Mouse (Mus musculus): ENCODE results near the gene Tax1bp3. TPM values are rescaled to one million over a fixed set of nuclear protein-coding genes. Genes with fewer than 3 reads are reported as not detected.

The Tax1bp3 gene
- polyA plus RNA-seq, 1 experiment from 2014 or later = 244 TPM

GRCm38 (mm10) chr11:73205194-73205593 is 28.3 kb downstream of the Tax1bp3 start:
- H3K9me3 ChIP-seq = no peaks in the 10 kb centered on the region
- H3K27me3 ChIP-seq = no peaks in the 10 kb centered on the region
- no peaks in the 10 kb centered on the region for H3K36me3 ChIP-seq
- no peaks in the 10 kb centered on the region for H3K4me1 ChIP-seq
- H3K4me3 ChIP-seq = no peak overlapping the region
- no peak for ATAC-seq (ENCODE audit: low FRiP score, low read depth)
- 67% methylated on average over 7 of the region's 7 CpGs for WGBS
- H3K27ac ChIP-seq = no peak overlapping the region
- H3K4me2 ChIP-seq (replicated peaks) = no peak overlapping the region
- no peak overlapping the region for H3K9ac ChIP-seq

- ATAC-seq (ENCODE audit: low FRiP score, low read depth) = no peak
- no peak overlapping the region for H3K4me3 ChIP-seq
- no peak overlapping the region for H3K9ac ChIP-seq
- H3K27ac ChIP-seq = no peak overlapping the region
- no peaks in the 10 kb centered on the region for H3K4me1 ChIP-seq
- no peaks in the 10 kb centered on the region for H3K36me3 ChIP-seq
- no peak overlapping the region for H3K4me2 ChIP-seq (replicated peaks)
- H3K9me3 ChIP-seq = no peaks in the 10 kb centered on the region
- WGBS = 91% methylated on average over 2 of the region's 2 CpGs
- no peaks in the 10 kb centered on the region for H3K27me3 ChIP-seq
Measured at GRCm38 (mm10) chr11:73207621-73208020, 30.7 kb downstream of the Tax1bp3 start.

GRCm38 (mm10) chr11:73213956-73214355 is 37.1 kb downstream of the Tax1bp3 start:
- no peaks in the 10 kb centered on the region for H3K4me1 ChIP-seq
- 76% methylated on average over 3 of the region's 3 CpGs for WGBS
- no peak overlapping the region for H3K27ac ChIP-seq
- no peak overlapping the region for H3K4me3 ChIP-seq
- H3K9ac ChIP-seq = no peak overlapping the region
- H3K9me3 ChIP-seq = no peaks in the 10 kb centered on the region
- H3K27me3 ChIP-seq = no peaks in the 10 kb centered on the region
- H3K36me3 ChIP-seq = no peaks in the 10 kb centered on the region
- ATAC-seq (ENCODE audit: low FRiP score, low read depth) = no peak
- H3K4me2 ChIP-seq (replicated peaks) = no peak overlapping the region

GRCm38 (mm10) chr11:73219671-73220070 is 42.8 kb downstream of the Tax1bp3 start:
- H3K27me3 ChIP-seq = no peaks in the 10 kb centered on the region
- no peak overlapping the region for H3K4me2 ChIP-seq (replicated peaks)
- no peak overlapping the region for H3K9ac ChIP-seq
- WGBS = 58% methylated on average over 2 of the region's 2 CpGs
- no peak for ATAC-seq (ENCODE audit: low FRiP score, low read depth)
- no peak overlapping the region for H3K27ac ChIP-seq
- no peaks in the 10 kb centered on the region for H3K36me3 ChIP-seq
- H3K4me3 ChIP-seq = no peak overlapping the region
- no peaks in the 10 kb centered on the region for H3K9me3 ChIP-seq
- no peaks in the 10 kb centered on the region for H3K4me1 ChIP-seq

GRCm38 (mm10) chr11:73220651-73221050 is 43.8 kb downstream of the Tax1bp3 start:
- Histone ChIP-seq H3K9me3 (no peaks in the 10 kb centered on the region), H3K4me3 (no peak overlapping the region), H3K4me2 (replicated peaks) (no peak overlapping the region), H3K36me3 (no peaks in the 10 kb centered on the region), H3K27ac (no peak overlapping the region), H3K27me3 (no peaks in the 10 kb centered on the region), H3K9ac (no peak overlapping the region), H3K4me1 (no peaks in the 10 kb centered on the region)
- no peak for ATAC-seq (ENCODE audit: low FRiP score, low read depth)
- WGBS = 88% methylated on average over 1 of the region's 1 CpGs

GRCm38 (mm10) chr11:73222846-73223245 is 46.0 kb downstream of the Tax1bp3 start:
- H3K9ac ChIP-seq = no peak overlapping the region
- H3K4me1 ChIP-seq = no peaks in the 10 kb centered on the region
- H3K36me3 ChIP-seq = no peaks in the 10 kb centered on the region
- H3K9me3 ChIP-seq = no peaks in the 10 kb centered on the region
- H3K4me3 ChIP-seq = no peak overlapping the region
- ATAC-seq (ENCODE audit: low FRiP score, low read depth) = no peak
- no peaks in the 10 kb centered on the region for H3K27me3 ChIP-seq
- 41% methylated on average over 5 of the region's 5 CpGs for WGBS
- no peak overlapping the region for H3K27ac ChIP-seq
- H3K4me2 ChIP-seq (replicated peaks) = no peak overlapping the region

- Histone ChIP-seq H3K27me3 (no peaks in the 10 kb centered on the region), H3K9me3 (no peaks in the 10 kb centered on the region), H3K27ac (no peak overlapping the region), H3K4me1 (no peaks in the 10 kb centered on the region), H3K4me3 (no peak overlapping the region), H3K4me2 (replicated peaks) (no peak overlapping the region), H3K36me3 (no peaks in the 10 kb centered on the region), H3K9ac (no peak overlapping the region)
- no peak for ATAC-seq (ENCODE audit: low FRiP score, low read depth)
- 73% methylated on average over 2 of the region's 2 CpGs for WGBS
Measured at GRCm38 (mm10) chr11:73223966-73224365, 47.1 kb downstream of the Tax1bp3 start.

- H3K4me2 ChIP-seq (replicated peaks) = no peak overlapping the region
- no peaks in the 10 kb centered on the region; the same call in 1 of the 2 replicates for H3K9me3 ChIP-seq
- 86% methylated on average over 6 of the region's 6 CpGs for WGBS
- no peaks in the 10 kb centered on the region for H3K27me3 ChIP-seq
- no peak overlapping the region for H3K4me3 ChIP-seq
- no peaks in the 10 kb centered on the region for H3K36me3 ChIP-seq
- no peak for ATAC-seq (ENCODE audit: low FRiP score, low read depth)
- H3K4me1 ChIP-seq = no peaks in the 10 kb centered on the region
- no peak overlapping the region for H3K27ac ChIP-seq
- H3K9ac ChIP-seq = no peak overlapping the region
Measured at GRCm38 (mm10) chr11:73225856-73226255, 49.0 kb downstream of the Tax1bp3 start.

- WGBS = 68% methylated on average over 5 of the region's 5 CpGs
- no peaks in the 10 kb centered on the region for H3K27me3 ChIP-seq
- ATAC-seq (ENCODE audit: low FRiP score, low read depth) = no peak
Measured at GRCm38 (mm10) chr11:73228881-73229280, 52.0 kb downstream of the Tax1bp3 start.

GRCm38 (mm10) chr11:73230081-73230480 is 53.2 kb downstream of the Tax1bp3 start:
- H3K27me3 ChIP-seq = no peaks in the 10 kb centered on the region
- no peak overlapping the region for H3K27ac ChIP-seq
- H3K9me3 ChIP-seq = no peaks in the 10 kb centered on the region; the same call in 1 of the 2 replicates
- H3K36me3 ChIP-seq = no peaks in the 10 kb centered on the region
- H3K9ac ChIP-seq = no peak overlapping the region
- H3K4me1 ChIP-seq = 0 out of 2 replicates have a peak, but pooled peaks cover 4% of the 10 kb centered on the region
- H3K4me3 ChIP-seq = no peak overlapping the region
- ATAC-seq (ENCODE audit: low FRiP score, low read depth) = no peak
- no peak overlapping the region for H3K4me2 ChIP-seq (replicated peaks)
- 89% methylated on average over 5 of the region's 5 CpGs for WGBS

More at GRCm38 (mm10) chr11:73228881-73229280, 52.0 kb downstream of the Tax1bp3 start:
- H3K9me3 ChIP-seq = no peaks in the 10 kb centered on the region; the same call in 1 of the 2 replicates
- H3K4me2 ChIP-seq (replicated peaks) = no peak overlapping the region
- no peak overlapping the region for H3K9ac ChIP-seq
- H3K4me1 ChIP-seq = no peaks in the 10 kb centered on the region
- no peak overlapping the region for H3K27ac ChIP-seq
- no peaks in the 10 kb centered on the region for H3K36me3 ChIP-seq
- H3K4me3 ChIP-seq = no peak overlapping the region

GRCm38 (mm10) chr11:73232513-73232912 is 55.6 kb downstream of the Tax1bp3 start:
- Histone ChIP-seq H3K36me3 (no peaks in the 10 kb centered on the region), H3K4me2 (replicated peaks) (no peak overlapping the region), H3K9ac (no peak overlapping the region), H3K27ac (no peak overlapping the region), H3K9me3 (no peaks in the 10 kb centered on the region; the same call in 1 of the 2 replicates), H3K4me3 (no peak overlapping the region), H3K27me3 (no peaks in the 10 kb centered on the region), H3K4me1 (peaks cover 28% of the 10 kb centered on the region)
- no peak for ATAC-seq (ENCODE audit: low FRiP score, low read depth)
- 59% methylated on average over 2 of the region's 2 CpGs for WGBS
